Mouse (Mus musculus): ENCODE data around the gene Gm45062.

DNA sequence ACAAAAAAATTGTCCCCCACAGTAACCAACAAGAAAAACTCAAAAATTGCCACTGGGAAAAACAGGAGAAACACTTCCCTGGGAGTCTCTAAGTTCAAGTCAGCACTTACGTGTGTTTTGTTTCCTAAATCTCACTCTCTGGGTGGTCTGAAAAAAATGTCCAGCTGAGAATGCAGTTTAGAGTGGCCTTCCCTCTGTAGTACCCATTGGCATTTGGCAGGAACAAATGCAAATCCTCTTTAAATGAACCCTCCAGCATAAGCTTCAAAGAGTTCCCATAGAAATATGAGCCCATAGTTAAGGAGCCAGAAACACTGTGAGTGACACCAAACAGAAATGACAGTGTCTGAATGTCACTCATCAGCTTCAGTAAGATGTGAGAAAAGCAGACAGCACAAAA is 219.9 kb downstream of the Gm45062 start:
- TF ChIP-seq CTCF (IDR thresholded peaks at IDR 0.05; ENCODE audit: low read depth, low read length) (no peak), POLR2A (IDR thresholded peaks at IDR 0.05; ENCODE audit: insufficient read depth, low read length) (no peak), EP300 (IDR thresholded peaks at IDR 0.05; ENCODE audit: insufficient read depth, low read depth, low read length) (no peak)

All from ES-Bruce4 (cell line).